Mouse (Mus musculus): ENCODE results near the gene Elof1.
"Not testable (repeated sequence)": the region's sequence is repeated elsewhere in the genome, so short reads cannot be mapped to it uniquely, and the experiment has no call there.

The Elof1 gene

DNA sequence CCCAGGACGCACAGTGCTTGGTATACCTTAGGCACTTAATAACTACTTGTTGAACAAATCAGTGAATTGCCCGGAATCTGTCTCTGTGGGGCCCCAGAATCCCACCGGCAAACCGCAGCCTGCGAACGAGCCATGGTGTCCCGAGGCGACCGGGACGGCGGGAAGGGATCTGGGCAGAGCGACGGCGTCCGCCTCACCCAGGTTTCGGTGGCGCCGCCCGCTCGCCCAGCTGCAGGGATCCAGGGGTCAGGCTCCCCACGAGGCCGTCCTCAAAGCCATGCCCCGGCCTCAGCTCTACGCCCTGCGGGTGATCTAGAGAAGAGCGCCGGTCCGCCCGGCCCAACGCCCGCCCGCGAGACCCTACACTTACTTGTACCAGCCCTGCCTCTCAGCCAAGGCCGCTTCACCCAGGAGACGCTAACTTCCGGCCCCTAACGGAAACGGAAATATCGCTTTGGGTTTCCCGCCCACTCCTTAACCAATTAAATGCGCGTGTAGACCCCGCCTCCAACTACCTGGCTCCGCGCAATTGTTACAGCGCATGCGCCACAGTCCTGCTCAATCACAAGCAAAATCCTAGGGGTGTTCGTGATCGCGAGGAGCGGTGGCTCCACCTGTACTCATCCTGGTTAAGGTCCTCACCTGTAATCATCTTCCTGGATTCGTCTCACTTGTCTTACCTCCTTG lies at the start of gene Elof1:
Gene Elof1 (minus strand): TSS at position 433 of the 687 bp plus-strand sequence.
- DNase-seq (ENCODE audit: low spot score) = peak; percentile 96

DNA sequence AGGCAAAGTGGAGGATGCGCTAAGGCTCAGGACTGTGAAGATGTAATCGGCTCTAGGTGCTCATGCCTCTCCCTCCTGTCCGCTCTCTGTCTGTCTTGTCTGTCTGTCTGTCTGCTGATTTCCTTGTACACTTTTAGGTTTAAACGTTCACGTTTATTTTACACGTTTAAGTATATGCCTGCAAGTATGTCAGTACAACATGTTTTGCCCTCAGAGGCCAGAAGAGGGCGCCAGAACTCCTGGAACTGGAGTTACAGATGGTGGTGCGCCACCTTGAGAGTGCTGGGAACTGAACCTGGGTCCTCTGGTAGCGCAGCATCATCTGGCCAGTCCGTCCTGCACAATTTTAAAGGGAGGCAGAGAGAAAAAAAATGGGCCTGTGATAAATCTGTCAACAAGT lies 49.7 kb upstream of the Elof1 start:
- no peak for DNase-seq (ENCODE audit: low spot score)

DNA sequence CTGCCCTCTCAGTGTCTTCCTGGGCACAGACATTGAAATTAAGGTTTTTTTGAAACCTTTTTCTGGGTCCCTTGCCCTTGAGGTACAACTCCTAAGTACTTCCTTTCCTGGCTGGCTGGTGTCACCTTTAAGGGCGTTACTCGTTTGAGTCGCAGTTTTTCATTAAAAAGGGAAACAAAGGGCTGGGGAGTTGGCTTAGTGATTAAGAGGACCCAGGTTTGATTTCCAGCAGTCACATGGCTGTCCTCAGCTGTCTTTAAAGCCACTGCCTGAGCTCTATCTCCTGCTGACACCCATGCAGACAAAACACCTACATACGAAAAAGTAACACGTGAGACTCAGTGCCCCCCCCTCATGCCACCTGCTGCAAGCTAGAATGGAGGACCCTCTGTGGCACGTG lies 49.0 kb upstream of the Elof1 start:
- DNase-seq (ENCODE audit: low spot score) = no peak

DNA sequence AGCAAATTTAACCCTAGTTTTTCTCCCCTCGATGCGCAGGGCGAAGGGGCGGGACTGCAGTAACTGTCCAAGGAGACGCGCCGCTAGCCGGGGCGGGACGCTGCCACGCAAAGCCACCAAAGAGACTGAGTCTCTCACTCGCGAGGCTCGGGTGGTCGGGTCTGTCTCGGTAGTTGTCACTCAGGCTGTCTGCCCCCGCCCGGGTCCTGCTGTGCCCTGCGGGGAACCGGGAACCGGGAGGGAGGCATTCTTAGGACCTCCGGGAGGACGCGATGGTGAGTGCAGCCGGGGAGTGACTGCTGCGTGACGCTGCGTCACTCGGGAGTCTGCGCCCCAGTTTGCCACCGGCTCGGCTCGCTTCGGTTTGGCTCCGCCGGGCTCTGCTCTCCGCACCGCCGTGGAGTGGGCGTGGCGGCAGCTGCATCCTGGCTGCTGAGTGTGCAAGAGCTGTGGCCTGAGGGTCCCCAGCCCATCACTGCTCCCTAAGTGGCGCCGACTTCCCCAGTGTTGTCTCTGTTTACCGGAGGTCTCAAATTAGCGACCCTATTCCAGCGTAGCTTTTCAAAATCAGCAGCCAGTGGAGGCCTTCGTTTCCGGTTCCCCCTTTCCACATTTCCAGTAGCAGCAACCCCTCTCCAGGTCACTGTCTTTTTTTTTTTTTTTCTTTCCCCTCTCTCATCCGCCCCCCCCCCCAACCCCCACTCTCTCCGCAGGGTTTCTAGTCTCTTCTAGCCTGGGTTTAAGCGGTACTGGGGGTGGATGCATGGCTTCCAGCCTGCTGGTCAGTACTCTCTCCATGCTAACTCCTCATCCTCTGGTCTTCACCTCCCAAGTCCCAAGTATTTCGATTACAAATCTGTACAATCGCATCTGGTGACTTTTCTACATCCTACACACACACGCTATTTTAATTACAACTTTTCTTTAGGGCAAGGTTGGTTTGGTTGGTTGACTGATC lies 48.0 kb upstream of the Elof1 start:
- peak; percentile 57 for DNase-seq (ENCODE audit: low spot score)

DNA sequence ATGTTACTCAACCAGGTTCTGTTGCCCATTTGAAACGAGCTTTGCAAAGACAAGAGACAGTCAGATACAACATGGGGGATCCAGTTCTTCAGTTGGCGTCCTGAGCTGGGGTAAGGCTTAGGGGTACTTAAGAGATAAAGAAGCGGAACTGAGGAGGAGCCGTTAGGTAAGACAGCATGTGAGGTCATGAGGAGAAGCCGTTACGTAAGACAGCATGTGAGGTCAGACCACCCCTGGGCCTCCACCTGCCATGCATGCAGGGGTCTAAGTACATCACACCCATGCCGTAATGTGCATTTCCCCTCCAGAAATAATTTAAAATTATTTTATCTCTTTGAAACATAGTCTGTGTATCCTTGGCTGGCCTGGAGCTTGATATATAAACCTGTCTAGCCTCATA lies 45.9 kb upstream of the Elof1 start:
- DNase-seq (ENCODE audit: low spot score) = no peak

DNA sequence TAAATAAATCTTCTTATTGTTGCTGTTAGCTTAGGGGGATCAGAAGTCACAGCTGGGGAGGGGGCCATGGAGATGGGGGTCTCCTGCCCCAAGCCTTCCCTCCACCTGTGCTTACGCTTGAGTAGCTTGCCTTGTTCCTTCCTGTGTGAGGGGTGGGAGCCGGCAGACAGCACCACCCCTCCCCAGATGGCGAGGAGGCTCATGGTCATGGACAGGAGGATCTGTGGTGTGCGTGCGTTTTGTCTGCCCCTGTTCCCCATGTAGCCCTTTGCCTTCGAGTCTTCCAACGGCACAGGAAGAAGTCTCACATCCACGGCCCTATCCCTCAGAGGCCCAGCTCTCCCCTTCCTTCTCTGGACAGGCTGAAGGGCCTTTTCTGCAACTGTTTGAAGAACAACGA lies 45.3 kb upstream of the Elof1 start:
- no peak for DNase-seq (ENCODE audit: low spot score)

DNA sequence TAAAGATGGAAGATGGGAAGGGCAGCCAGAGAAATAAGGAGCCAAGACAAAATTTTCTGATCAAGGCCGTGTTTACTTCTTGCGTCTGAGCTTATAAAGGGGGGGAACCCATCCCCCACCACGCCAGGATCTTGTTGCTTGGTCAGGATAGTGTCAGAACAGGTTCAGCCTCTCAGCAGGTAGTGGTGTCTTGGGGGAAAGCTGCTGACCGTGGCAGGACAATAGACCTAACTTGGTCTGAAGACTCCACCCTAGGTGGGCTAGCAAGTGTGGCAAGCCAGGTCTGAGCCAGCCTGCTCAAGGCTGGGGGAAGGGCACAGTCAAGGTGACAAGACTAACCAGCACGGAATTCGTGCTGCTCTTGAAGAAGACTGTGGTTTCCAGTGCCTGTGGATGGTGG lies 44.3 kb upstream of the Elof1 start:
- no peak for DNase-seq (ENCODE audit: low spot score)

DNA sequence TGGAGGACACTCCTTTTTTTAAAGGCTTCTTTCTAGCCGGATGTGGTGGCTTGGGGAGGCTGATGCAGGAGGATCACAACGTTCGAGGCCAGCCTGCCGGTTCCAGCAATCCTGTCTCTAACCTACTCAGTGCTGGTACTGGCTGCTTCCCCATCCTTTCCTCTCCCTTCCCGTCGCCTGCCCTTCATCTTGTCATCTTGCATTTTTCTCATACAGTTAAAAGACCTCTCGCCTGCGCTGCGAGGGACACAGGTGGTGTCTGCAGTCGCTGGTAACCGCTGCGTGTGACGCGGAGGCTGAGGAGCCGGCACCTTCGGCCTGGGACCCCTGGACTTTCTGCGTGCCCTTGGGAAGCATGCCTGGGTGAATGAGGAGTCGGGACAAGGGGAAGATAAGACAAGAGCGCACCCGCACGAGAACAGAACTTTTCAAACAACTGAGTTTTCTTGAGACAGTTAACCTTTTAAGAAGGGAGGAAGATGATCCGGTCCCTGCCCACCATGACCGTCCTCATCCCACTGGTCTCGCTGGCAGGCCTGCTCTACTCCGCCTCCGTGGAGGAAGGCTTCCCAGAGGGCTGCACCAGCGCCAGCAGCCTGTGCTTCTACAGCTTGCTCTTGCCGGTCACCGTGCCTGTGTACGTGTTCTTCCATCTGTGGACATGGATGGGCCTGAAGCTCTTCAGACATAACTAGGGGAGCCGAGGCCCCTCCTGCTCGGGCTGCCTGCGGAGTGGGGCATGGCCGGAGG lies 40.7 kb upstream of the Elof1 start:
- DNase-seq (ENCODE audit: low spot score) = no peak

DNA sequence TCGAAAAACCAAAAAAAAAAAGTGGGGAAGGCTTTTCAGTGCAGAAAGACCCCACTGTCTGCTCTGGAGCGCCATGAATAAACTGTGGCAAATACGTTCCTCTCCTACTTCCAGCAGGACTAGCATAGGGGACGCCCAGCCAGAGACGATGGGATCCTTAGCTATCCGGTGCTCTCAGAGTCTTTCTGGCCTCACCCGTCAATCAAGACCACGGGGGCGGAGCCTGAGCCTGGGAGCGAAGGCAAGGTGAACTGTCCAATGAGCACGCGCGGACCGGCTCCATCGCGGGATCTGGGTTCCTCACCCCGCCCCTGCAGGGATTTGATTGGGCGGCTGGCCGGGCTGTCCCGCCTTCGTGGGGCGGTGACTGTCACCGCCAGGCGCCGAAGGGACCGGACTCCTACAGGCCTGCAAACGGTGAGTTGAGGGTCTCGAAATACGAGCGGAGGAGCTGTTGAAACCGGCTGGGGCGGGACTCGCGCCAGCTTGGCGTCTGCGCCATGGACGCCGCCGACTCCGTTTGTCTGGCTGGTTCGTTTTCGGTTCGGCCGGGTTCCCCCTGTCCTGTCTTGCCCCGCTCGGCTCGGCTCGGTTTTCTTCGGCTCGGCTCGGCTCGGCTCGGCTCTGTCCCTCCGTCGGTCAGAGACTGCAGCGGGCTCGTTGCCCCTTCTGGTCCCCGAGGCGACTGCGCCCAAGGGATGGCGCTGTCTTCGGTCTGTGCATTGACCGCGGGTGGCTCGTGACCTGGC lies 39.7 kb upstream of the Elof1 start, which contains the start of gene Pigyl:
Gene Pigyl (plus strand): TSS at position 350 of the 749 bp plus-strand sequence.
- DNase-seq (ENCODE audit: low spot score) = peak; percentile 99

DNA sequence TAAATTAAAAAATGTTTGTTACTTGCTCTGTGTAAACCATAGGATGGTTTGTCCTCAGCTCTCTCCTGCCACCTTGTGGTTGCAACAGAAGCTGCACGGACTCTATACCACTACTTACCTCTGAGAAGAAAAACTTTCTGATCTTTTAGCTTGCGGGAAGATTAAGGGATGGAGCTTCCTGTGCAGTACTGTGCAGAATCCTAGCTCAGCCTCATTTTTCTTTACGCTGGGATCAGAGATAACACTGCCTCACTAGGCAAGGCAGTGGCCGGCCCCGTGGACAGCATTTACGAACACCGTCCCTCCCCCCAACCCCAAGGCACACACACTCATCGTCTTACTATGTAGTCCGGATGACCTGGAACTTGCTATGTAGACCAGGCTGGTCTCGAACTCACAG lies 38.6 kb upstream of the Elof1 start:
- peak; percentile 53 for DNase-seq (ENCODE audit: low spot score)

DNA sequence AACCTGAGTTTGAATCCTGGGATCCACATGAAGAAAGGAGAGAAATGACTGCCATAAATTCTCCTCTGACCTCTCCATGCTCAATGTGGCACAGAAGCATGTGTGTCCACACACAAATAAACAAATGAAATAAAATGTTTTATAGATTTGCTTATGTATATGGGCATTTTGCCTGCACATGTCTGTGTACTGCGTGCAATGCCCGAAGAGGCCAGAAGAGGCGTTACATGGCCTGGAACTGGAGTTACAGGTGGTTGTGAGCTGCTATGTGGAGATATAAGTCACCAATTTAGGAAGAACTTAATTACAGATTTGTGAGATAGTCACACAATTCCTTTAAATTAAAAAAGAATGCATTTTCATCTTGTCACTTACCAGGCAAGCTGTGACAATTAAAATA lies 36.8 kb upstream of the Elof1 start:
- DNase-seq (ENCODE audit: low spot score) = no peak

DNA sequence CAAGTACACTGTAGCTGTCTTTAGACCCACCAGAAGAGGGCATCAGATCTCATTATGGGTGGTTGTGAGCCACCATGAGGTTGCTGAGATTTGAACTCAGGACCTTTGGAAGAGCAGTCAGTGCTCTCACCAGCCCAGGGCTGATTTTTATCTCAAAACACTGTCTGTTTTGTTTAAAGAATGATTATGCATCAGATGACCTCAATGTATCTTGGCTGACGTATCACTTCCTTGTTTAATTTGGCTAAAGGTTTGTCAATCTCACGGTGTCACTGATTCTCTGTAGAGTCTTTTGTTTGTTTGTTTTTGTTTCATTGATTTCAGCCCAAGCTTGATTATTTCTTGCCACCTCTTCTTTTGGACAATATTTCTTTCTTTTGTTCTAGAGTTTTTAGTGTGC lies 34.0 kb upstream of the Elof1 start:
- DNase-seq (ENCODE audit: low spot score) = no peak

DNA sequence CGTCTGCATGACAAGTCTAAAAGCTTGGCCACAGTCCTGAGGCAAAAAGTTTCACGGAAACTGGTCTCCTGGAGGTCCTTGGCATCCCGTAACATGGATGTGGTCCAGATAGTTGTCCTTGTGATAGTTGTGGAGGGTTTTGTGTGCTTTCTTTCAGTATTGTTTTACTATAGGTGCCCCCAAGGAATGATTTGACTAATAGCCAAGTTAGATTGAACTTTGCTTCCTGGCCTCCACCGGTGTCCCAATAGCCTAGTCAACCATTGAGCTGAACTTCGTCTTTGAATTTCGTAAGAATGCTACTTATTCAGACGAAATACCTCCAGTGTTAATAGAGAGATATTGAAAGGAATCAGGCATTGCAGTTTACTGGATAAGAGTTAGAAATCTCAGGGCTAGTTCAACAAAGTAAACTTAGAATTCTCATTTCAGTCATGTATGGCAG lies 33.3 kb upstream of the Elof1 start:
- DNase-seq (ENCODE audit: low spot score) = not testable (repeated sequence)

DNA sequence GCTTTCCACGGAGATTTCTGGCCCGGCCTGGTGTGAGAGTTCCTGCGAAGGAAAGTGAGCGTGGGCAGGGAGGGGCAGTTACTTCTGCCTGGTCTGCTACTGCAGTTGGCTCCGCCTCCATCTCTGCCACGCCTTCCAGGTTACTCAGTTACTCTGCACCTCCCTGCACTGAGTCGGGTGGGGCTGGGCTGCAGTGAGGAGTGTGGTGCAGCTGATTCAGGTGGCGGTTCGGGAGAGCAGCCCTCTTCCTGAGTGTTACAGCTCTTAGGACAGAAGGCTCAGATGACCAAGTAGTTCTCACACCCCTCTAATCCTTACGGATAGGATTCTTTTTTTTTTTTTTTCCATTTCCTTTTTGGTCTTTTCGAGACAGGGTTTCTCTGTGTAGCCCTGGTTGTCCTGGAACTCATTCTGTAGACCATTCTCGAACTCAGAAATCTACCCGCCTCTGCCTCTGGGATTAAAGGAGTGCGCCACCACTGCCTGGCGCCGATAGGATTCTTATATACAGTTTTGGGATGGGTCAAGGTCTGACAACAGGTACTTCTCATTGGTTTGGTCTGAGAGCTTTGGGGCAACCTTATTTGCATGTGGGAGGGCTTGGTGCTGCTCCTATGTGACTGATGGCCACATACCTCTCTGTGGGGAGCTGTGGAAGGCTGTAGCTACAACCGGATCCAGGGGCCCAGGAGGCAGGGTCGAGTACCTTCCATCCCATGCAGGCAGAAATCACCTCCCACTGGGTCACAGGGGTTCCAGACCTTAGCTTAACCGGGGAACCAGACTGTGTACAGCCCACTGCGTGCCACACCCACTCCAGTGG lies 32.7 kb upstream of the Elof1 start:
- no peak for DNase-seq (ENCODE audit: low spot score)

DNA sequence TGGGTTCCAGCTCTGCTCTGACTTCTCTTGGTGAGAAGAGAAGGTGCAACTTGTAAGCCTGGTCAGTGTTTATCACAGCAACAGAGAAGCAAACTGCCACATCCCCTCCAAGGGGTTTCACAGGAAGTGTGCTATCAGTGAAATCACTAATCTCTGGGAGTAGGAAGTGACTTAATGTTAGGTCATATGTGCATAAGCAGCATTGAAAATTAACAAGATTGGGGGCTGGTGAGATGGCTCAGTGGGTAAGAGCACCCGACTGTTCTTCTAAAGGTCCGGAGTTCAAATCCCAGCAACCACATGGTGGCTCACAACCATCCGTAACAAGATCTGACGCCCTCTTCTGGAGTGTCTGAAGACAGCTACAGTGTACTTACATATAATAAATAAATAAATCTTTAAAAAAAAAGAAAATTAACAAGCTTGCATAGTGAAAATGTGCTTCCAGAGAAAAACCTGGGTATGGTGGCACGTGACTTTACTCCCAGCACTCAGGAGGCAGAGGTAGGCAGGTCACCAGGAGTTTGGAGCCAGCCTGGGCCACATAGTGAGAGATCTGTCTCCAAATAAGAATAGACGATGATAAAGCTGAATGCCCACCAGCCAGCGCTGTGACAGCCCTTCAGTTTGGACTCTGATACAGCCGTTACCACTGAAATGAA lies 27.5 kb upstream of the Elof1 start:
- DNase-seq (ENCODE audit: low spot score) = no peak

DNA sequence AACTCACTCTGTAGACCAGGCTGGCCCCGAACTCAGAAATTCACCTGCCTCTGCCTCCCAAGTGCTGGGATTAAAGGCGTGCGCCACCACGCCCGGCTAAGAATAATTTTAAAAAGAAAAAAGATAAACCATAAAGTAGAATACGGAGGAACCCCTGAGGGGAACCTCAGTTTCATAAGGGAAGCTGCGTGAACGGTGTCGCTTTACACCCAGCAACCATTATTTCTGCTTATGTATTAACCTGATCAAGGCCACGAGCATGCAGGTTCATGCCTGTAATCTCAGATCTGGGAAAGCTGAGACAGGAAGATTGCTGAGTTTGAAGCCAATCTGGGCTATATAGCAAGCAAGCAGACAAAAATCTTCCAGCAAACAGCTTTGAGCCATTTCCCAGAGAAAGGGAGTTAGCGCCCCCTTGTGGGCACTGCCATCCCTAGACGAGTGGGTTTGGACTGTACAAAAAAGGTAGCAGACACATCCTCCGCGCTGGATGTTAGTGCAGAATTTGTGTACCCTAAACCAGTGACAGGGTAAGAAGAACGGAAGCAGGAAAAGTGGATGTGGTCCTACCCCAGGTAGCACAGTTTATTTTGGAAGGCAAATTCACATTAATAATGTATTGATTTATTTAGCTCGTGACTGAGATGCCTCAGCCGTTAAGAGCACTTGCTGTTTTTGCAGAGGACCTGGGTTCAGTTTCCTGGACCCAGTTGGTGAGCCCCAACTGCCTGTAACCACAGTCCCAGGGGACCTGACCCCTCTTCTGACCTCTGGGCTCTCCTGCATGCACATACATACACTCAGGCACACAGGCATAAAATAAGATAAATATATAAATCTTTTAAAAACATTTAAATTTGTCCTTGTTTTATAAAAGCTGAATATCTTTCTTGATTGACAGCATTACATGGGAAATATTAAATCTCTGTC lies 26.4 kb upstream of the Elof1 start:
- peak; percentile 91 for DNase-seq (ENCODE audit: low spot score)

DNA sequence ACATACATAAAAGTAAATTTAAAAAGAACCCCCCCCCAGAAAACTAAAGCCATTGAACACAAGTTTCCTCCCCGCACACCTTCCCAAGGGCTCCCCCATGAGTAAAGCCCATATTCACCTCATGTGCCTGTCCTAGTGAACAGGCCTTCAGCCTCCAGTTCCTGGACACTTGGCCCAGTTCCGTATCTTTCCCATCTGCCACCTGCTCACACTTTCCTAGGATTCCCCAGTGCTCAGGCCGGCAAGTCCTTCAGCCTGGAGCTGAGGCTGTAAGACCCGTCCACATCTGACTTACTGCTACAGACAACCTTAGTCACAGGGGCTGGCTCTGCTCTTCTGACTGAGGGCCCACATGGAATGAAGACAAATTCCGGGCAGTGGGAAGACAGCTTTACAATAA lies 22.8 kb upstream of the Elof1 start:
- no peak for DNase-seq (ENCODE audit: low spot score)

DNA sequence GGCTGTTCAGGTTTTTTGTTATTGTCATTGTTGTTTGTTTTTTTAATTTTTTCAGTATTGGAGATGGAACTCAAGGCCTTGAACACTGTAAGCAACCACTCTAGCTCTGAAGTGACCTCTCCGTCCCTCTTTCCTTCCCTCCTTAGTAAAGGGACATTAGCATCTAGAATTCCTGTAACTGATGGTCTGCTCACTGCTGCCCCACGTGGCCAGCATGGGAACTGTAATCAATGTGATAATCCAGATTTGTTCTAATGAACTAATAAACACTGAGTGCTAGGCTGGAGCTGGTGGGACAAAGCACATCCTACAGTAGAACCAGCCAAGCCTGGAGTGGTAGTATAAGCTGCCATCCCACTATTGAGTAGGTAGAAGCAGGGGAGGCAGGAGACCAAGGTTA lies 21.5 kb upstream of the Elof1 start:
- peak; percentile 33 for DNase-seq (ENCODE audit: low spot score)

All from layer of hippocampus, adult 11-12 months (tissue).